Mouse (Mus musculus): ENCODE results near the gene Kcnc1.

DNA sequence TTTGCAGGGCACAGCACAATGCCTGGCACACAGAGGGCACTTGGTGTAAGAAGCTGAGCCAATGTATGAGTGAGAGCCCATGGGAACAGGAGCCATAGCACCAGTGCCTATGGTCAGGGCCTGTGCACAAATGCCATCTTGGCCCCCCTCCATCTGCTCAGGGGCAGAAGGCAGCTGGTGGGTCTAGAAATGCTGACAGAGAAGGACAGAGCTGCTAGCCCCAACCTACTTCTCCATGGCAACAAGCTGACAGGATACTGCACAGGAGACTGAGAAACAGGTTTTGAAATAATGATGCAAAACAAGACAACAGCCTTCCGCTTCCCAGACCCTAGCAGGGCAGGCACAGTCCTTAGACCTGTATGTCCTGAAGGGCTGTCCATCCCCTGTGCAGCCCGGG lies 62.9 kb downstream of the Kcnc1 start:
- TF ChIP-seq CTCF (conservative IDR thresholded peaks at IDR 0.05; ENCODE audit: low read length) (no peak), NANOG (IDR thresholded peaks at IDR 0.05; ENCODE audit: borderline replicate concordance, low read length) (no peak), POU5F1 (IDR thresholded peaks at IDR 0.05; ENCODE audit: borderline replicate concordance, low read length) (no peak)
